Mouse (Mus musculus) naive thymus-derived CD4-positive, alpha-beta T cell, adult 2 months (primary cell): ENCODE measurements around the gene Lin28a.
A peak's percentile ranks its signal among the peaks of the same experiment; 100 is the strongest.
"Not testable (repeated sequence)": the region's sequence is repeated elsewhere in the genome, so short reads cannot be mapped to it uniquely, and the experiment has no call there.

Experiments
- DNase-seq: peaks from one replicate; pipeline ENCODE4 v3.0.0-alpha.2; 2011; ENCODE audit warnings: low read depth

Lin28a gene

DNA sequence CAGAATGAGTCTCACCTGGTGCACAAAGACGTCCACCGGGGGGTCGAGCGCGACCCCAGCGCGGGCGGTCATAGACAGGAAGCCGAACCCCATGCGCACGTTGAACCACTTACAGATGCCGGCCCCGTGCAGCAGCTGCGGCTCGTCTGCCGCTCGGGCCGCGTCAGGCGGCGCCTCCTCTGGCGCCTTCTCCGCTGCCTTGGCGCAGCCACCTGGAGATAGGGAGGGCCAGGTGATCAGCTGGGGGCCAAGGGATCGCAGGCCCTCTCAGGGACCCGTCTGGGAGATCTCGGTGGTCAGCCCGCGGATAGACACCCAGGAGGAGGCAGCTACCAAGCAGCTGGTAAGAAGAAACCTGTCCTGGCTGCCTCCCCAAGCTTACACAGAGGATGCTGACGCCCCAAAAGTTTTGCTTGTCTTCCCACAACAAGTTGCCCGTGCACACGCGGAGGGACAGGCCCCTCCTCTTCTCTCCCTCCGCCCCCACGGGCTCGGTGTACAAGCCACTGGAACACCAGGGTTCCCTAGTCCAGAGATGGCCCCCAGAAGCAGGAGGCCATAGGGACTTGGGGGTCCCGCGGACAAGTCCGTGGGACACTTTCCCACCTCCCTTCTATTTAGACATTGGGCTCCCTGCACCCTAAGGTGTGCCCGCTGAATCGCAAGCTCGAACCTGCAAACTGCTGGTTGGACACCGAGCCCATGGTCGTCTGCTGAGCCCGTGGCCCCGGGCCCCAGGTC, 433 bp downstream of the Lin28a start:
- no peak for DNase-seq

DNA sequence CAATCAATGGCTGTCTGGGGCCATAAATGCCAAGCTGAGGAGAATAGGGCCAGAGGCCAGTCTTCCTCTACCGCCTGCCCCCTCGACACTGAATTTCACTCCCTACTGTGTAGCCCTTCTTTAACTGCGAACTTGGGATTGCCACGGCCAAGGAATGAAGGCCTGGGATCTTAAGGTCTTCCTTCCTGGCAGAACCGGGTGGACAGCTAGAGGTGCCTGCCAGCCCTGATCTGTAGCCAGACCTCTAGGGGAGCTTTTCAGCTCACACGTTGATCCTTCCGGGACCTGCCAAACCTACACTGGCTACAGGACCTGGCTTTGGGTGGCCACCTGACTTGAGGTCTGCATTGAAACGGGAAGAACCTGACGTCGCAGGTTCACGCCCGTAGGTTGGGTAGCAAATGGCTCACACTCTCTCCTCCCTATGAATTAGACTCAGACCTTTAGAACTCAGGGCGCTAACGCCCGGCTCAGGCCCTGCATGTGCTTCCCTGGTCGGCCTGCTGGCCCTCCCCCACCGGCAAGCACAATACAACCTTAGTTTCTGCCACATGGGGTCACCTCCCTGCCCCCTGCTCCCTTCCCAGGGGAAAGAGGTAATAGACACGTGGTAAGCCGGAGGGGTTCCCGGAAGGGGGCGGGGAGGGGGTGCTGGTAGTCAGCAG, 1.3 kb downstream of the Lin28a start:
- DNase-seq: no peak

DNA sequence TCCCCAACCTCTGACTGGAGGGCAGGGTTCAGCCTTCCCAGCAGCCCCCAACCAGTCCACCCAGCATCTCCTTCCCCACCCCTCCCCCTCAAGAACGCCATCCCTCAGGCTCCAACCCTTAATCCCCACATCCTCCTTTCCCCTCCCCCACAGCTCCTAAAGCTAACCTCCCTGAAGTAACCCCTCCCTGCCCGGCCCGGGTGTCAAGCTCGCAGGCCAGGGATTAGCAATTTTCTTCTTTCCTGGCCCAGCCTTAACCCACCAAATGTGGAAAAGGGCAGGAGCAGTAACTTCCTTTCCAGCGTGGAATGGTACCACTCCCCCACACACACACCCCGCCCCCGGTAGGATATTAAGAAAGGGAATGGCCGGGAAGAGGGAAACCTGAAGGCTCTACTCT, 1.9 kb downstream of the Lin28a start:
- no peak for DNase-seq

DNA sequence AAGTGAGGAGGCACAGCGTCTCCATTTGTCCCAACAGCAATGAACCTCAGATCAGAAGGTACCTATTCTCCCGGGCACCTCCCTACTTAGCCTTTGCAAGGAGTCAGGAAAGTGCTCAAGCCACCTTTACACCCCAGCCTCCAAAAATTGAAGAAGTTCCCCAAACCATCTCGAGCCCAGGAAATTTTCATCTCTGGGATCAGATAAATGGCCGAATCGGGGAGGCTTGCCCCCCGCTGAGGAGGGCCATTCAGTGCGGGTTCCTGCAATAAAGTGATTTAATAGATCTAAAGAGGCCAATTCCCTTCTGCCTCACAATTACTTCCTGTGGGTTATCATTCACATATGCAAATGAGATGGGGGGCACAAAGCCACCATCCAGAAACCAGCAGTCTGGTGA, 2.4 kb downstream of the Lin28a start:
- no peak for DNase-seq

DNA sequence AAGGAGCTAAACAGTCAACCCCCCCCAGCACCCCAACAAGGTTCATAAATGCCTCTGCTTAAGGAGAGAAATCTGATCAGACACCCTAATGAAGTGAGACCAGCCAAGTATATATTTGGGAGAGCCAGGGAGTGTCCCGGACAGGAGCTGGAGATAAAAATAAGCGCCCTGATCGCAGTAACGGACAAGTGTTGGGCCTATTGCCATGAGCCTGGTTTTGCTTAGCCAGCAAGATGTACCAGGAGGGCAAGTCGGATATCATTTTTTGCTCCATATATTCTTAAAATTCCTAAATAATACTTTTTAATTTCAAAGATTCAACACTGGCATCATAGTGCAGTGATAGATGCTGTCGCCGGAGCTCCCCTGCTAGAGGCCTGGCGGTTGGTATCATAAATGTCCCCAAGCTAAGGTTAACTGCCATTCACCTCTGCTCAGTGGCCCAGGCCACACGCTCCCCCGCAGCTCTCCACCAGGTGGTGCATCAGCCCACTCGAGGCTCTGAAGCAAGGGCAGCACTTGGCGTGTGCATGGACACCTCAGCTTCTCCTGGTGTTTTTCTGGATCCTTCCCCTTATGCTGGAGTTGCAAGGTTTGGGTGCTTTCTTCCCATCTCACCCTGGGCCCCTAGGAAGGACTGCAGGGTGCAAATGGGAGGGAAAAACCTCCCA, 5.6 kb downstream of the Lin28a start:
- no peak for DNase-seq

DNA sequence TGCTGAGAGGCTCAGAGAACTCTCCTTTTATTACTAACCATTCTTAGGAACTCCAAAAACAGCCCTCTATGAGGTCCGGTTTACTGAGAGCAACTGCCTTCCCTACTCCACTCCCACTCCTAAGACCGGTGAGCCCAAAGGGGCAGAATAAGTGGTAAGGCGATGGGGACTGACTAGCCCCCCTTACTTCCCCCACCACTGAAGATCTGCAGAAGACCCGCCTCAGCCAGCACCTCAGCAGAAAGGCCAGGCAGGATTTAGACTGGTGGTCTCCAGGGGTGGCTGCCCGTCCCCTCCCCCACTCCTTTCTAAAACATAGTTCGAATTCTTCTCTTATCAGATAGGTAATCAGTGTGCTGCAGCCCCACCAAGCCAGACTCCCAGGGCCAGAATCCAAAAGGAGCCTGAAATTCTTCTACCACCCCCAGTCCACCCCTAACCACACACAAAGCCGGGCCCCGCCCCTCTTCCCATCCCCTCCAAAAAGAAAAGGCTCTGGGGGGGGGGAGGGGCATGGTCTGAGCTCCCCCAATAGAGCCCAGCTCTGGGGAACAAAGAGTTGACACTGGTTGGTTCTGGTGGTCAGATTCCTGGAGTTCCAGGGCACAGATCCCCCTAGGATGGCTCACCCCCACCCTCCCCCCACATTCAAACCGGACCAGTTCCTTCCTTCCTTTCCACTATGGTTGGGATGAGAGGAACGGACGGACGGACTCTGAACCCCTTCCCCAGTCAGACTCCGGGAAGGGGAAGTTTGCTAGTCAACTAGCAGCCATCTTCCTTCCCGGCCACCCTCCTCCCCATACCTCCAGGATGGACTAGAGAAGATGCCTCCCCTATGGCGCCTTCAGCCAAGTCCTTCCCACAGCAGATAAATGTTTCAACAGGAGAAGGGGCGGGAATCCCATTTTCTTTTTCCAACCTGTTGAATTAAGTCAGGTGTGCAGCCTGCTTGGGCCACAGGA, 6.9 kb downstream of the Lin28a start:
- no peak for DNase-seq

DNA sequence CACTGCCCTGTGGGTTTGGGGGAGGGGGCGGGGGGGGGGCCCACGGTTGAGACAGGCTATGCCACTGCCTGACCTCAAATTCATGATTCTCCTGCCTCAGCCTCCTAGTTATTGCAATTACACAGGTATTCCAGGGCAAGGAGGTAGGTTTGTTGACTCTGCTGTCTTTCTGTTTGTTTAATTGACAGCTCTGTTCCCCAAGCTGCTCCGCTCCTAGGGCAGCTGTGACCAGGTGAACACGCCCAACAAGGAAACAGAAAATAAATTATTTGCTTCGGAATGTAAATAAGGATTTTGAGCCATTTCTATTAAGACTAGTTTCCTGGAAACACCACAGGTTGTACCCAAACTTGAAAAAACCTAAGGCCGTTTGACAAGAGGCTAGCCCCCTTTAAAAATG, 8.9 kb downstream of the Lin28a start:
- DNase-seq: no peak

DNA sequence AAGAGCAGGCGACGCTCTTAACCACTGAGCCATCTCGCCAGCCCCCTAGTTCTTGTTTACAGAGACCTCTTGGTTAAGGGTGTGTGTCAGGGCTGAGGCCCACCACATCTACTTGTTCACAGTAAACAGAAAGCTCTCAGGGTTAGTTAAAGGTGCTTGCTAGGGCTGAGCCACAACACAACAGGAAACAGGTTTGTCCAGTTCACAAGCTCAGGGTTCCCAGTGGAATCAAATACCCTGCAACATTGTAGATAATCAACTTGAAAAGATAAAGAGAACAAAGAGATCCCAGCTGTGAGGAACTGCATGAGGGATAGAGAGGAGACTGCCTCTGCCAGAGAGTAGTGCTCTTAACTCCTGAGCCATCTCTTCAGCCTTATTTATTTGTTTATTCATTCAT, 11.8 kb downstream of the Lin28a start:
- DNase-seq: no peak

DNA sequence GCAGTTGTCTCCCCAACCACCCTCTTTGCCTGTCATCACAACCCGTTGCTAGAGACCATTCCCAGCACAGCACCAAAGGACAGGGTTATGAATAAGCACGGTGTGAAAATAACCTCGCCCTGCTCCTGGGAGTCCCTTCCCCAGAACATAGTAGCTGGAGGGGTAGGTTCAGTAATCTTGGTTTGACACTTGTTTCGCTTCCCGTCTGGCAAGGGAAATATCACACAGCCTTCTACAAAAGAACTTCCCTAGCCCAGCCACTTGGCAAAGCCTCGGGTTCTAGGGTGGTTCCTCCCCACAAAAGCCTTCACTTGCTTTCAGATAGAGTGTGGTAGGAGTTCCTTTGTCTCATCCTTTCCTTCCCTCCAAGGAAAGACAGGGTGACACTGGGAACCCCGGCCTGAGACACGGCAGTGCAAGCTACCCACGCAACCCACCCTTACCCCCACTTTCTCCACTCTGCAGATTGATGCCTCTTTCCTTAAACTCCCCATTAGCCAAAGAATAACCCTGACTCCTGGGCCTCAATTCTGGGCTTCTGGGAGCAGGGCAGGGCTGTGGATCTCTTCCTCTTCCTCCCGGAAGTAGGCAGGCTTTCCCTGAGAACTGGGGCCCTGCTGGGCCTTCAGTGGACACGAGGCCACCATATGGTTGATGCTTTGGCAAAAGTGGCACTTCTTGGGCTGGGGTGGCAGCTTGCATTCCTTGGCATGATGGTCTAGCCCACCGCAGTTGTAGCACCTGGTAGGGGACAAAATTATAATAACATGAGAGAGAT, 12.9 kb downstream of the Lin28a start:
- no peak for DNase-seq

DNA sequence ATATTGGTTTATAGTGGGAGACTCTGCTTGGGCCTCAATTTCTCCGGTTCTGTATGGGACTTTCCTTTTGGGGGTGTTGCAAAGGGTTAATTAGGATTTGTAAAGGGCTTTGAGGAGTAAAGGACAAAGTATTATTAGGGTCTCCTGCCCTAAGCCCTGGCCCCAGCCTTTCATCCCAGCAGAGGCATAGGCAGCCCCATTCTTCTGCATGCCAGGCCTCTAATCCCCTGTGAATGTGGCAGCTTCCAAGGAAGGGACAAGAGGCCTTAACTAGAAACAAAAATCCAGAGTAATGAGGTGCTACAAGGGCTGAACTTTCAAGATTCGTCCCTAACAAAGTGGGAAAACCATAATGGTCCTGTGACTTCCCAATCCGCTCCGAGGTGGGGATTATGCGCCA, 15.7 kb downstream of the Lin28a start:
- no peak for DNase-seq

DNA sequence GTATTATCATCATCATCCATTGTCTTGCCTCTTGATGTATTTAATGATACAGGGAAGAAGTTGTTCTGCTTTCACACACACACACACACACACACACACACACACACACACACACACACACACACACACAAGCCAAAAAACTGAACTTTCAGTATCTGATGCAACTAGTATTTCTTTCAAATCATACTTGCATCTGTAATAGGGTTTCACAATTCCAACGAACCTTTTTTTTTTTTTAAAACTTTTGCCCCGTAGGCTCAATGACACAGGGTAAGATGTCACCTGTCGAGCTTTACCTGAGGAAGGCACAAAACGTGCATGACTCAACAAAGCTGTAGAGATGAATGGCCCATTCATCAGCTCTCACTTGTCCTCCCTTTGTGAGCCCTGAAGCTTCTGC, 16.4 kb downstream of the Lin28a start:
- DNase-seq: no peak

DNA sequence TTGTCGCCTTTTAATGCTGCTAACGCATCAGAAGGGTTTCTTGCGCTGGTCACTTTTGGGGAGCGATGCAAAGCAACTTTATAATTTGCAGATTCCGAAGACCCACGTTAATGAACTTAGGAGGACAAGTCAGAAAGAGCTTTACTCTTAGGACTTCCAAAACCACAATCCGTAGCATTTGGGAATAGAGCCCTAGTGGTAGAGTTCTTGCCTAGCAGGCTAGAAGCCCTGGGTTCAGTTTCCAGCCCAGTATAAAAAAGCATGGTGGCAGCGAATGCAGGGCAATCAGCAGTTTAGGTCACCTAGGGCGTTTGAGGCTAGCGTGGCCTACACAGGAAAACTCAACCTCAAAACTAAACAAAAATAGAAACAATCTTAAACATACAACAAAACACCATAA, 16.9 kb downstream of the Lin28a start:
- peak; percentile 19 for DNase-seq

DNA sequence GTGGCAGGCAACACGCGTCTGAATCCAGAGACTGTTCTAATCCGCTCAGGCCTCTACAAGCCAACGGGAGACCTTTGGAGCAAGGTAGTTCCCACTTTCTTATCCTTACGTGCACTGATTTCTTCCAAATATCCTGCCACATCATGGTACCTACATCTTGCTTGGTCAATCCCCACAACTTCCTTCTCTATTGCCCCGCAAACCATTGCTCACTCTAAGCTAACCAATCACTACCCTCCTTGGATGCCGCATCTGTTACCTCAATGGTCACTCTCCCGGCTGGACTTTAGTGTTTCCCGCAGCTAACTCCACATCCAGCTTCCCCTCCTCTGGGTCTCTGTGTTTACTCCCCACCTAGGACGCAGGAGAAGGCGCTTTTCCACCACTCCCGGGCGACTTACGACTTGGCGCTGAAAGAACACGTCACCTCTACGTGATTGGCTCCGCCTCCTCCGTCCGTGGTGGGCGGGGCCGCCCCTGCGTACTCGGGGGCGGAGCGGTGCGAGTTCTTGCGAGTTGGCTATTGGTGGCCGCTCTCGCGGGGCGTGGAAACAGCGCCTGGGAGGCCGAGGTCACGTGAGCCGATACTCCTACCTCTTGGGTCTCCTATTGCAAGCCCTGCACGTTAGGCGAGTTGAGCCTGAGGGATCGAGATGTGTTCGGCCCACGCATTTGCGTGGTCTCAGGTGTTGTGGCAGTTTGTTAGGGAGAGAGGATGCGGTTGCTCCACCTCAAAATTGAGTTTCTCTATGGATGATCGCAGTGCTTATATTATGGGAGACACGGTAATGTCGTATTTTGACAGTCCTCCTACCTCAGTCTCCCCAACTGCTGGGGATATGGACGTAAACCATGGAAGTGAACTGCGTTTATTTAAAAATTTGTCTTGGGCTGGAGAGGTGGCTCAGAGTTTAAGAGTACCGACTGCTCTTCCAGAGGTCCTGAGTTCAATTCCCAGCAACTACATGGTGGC, 17.9 kb downstream of the Lin28a start, which contains the start of gene Dhdds:
Gene Dhdds, minus strand, starts transcription at position 453 of the 973 bp plus-strand sequence.
- peak; percentile 99 for DNase-seq

DNA sequence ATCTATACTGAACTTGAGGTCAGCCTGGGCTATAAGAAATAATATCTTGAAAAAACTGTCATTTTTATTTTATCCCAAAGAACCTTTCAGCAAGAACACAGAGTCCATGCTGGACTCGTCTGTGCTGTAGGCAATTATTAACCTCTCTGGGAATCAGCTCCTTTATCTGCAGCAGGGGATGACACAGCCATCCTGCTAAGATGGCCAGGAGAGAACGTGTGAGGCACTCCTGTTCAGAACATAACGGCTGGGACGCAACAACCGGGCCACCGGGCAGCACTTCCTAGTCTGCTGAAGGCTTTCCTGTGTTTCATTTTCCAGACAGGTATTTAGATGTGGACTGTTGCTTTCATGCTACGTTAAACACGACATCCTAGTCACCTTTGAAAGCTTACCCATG, 23.9 kb downstream of the Lin28a start:
- DNase-seq: no peak

DNA sequence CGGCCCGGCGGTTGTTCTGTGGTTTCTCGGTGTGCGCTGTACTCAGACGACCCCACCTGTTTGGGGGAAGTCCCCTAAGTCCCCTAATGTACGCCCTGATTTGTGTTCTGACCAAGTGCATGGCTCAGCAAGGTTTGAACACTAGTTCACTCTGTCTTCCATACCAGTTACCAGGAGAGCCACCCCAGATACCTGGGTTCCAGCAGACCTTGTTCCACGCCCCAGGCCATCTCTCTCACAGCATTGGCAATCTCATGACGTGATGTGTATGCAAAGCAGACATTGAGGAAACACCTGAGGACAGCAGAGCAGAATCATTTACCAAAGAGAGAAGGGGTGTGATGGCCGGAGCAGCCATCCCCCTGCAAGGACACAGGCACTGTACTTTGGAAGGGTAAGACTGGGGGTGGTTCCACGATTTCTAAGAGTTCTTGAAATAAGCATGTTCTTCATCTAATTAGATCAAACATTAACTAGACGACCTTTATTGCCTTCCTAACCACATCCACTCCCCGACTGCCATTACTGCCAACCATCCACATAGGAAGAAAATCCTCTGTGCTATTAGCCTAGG, 27.5 kb downstream of the Lin28a start:
- no peak for DNase-seq

DNA sequence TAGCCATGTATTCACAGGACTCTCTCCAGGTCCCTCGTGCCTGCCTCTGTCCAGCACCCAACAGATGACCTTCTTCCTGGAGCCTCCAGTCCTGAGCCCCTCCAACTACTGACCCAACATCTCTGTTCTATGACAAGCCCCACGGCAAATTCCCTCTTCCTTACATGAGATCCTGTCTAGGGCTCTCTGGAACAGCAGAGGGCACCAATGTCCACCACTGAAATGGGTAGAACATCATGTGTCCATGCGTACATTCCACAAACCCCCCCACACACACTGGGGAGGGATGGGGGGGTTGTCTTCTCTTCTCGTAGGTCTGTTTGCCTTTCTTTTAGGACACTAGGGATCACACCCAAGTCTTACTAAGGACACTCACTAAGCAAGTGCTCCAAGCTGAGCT, 28.6 kb downstream of the Lin28a start:
- DNase-seq: no peak

DNA sequence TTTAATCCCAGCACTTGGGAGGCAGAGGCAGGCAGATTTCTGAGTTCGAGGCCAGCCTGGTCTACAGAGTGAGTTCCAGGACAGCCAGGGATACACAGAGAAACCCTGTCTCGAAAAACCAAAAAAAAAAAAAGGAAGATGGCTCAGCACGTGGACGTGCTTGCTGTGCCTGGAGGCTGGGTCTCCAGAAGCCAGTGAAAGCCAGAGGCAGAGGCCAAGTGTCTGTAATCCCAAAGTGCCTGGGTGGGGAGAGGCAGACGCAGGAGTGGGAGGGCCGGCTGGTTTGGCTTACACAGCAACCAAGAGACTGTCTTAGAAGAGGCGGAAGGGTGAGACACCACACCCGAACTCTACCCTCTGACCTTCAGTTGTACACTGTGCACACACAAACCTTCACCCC, 30.4 kb downstream of the Lin28a start:
- not testable (repeated sequence) for DNase-seq

DNA sequence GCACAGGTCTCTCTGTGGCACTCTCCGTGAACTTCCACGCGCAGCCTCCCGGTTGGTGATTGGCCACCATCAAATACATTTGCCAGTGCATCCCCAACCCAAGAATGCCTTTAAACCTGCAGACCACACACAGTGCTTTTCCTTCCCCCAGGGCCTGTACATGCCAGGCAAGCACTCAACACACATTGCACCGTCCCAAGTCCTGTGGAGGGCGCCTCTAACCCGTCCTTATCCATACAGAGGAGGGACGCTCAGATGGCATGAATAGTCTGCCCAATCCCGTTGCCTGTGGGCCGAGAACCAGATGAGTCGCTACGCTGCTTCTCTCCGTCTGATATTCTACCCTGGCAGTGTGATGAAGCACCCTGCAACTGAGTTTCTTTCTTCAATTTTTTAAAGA, 35.7 kb downstream of the Lin28a start:
- no peak for DNase-seq

DNA sequence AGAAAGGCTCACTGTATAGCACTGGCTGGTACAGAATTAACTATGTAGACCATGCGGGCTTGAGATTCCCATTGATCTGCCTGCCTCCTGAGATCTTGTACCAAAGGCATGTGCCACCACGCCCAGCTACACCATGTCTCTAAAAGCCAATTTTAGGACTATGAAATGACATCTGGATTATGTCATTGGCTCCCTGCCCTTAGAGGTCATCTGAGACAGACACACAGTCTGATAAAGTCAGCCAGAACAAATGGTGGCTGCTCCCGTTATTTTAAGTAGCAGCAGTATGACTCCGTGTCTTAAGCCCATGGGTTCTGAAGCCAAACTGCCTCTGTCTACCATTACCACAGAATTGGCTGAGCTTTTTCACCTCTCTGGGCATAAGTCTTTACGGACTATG, 38.1 kb downstream of the Lin28a start:
- no peak for DNase-seq
